Mouse (Mus musculus): Measurements from ENCODE around the gene Ttc21a. TPM values are rescaled to one million over a fixed set of nuclear protein-coding genes. Genes with fewer than 3 reads are reported as not detected.

Gene Ttc21a
- polyA plus RNA-seq, 1 experiment from 2014 or later = 0.45 TPM

- 0 out of 2 replicates have a peak, but pooled peaks cover 10% of the 10 kb centered on the region for H3K4me1 ChIP-seq (ENCODE audit: control insufficient read depth, insufficient read depth, low read length)
- ATAC-seq (ENCODE audit: low FRiP score, low TSS enrichment) (no peak), DNase-seq (no peak)
- H3K4me3 ChIP-seq (replicated peaks; ENCODE audit: low read depth, low read length) = no peak overlapping the region
- H3K9me3 ChIP-seq (ENCODE audit: control insufficient read depth, low read length) = no peaks in the 10 kb centered on the region
- no peaks in the 10 kb centered on the region for H3K36me3 ChIP-seq (ENCODE audit: control insufficient read depth, insufficient read depth, low read length)
- H3K9ac ChIP-seq (replicated peaks; ENCODE audit: low read length) = no peak overlapping the region
- H3K27me3 ChIP-seq (ENCODE audit: control insufficient read depth, insufficient read depth, low read length) = no peaks in the 10 kb centered on the region
- WGBS = 93% methylated on average over 4 of the region's 4 CpGs
- H3K4me2 ChIP-seq (ENCODE audit: low read length) = no peak overlapping the region
- no peak overlapping the region for H3K27ac ChIP-seq (replicated peaks; ENCODE audit: low read depth, low read length)
Measured at GRCm38 (mm10) chr9:119975286-119975685, 37.9 kb downstream of the Ttc21a start.

GRCm38 (mm10) chr9:119976704-119977556 lies 39.5 kb downstream of the Ttc21a start:
- Histone ChIP-seq H3K4me2 (ENCODE audit: low read length) (no peak overlapping the region), H3K27ac (replicated peaks; ENCODE audit: low read depth, low read length) (no peak overlapping the region), H3K36me3 (ENCODE audit: control insufficient read depth, insufficient read depth, low read length) (no peaks in the 10 kb centered on the region), H3K4me3 (replicated peaks; ENCODE audit: low read depth, low read length) (no peak overlapping the region), H3K9ac (replicated peaks; ENCODE audit: low read length) (no peak overlapping the region), H3K9me3 (ENCODE audit: control insufficient read depth, low read length) (no peaks in the 10 kb centered on the region), H3K4me1 (ENCODE audit: control insufficient read depth, insufficient read depth, low read length) (peaks cover 15% of the 10 kb centered on the region), H3K27me3 (ENCODE audit: control insufficient read depth, insufficient read depth, low read length) (no peaks in the 10 kb centered on the region)
- DNase-seq (no peak), ATAC-seq (ENCODE audit: low FRiP score, low TSS enrichment) (no peak)
- WGBS = 61% methylated on average over 17 of the region's 17 CpGs

DNA sequence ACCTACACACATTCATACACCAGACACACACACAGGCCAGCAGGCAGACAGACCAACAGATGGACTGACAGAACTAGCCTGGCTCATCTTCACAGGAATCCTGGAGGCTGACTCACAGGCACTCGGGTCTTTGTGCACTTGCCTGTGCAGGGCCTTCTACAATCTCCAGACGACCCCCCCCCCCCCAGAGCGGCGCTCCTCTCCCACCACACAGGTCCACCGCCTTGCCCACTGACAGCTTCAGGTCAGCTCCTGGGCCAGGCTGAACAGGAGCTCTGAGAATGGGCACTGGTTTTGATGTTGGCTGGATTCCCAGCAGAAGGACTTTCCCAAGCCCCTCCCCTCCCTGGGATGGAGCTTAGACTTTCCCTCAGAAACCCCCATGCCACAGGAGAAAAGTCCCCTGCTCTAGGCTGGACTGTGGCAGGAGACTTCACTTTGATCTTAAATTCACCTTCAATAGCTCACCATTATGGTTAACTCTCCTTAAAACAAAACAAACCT lies 40.2 kb downstream of the Ttc21a start:
- no peak overlapping the region for H3K9ac ChIP-seq (replicated peaks; ENCODE audit: low read length)
- peak; percentile 37 for DNase-seq
- peaks cover 3% of the 10 kb centered on the region; the same call in 1 of the 2 replicates for H3K27me3 ChIP-seq (ENCODE audit: control insufficient read depth, insufficient read depth, low read length)
- no peak overlapping the region for H3K27ac ChIP-seq (replicated peaks; ENCODE audit: low read depth, low read length)
- H3K4me3 ChIP-seq (replicated peaks; ENCODE audit: low read depth, low read length) = no peak overlapping the region
- peaks cover 22% of the 10 kb centered on the region for H3K4me1 ChIP-seq (ENCODE audit: control insufficient read depth, insufficient read depth, low read length)
- ATAC-seq (ENCODE audit: low FRiP score, low TSS enrichment) = no peak
- no peaks in the 10 kb centered on the region for H3K36me3 ChIP-seq (ENCODE audit: control insufficient read depth, insufficient read depth, low read length)
- 56% methylated on average over 5 of the region's 5 CpGs for WGBS
- no peaks in the 10 kb centered on the region for H3K9me3 ChIP-seq (ENCODE audit: control insufficient read depth, low read length)
- H3K4me2 ChIP-seq (ENCODE audit: low read length) = no peak overlapping the region

- 50% methylated on average over 9 of the region's 9 CpGs for WGBS
- Histone ChIP-seq H3K4me3 (replicated peaks; ENCODE audit: low read depth, low read length) (no peak overlapping the region), H3K9ac (replicated peaks; ENCODE audit: low read length) (no peak overlapping the region), H3K36me3 (ENCODE audit: control insufficient read depth, insufficient read depth, low read length) (no peaks in the 10 kb centered on the region), H3K4me1 (ENCODE audit: control insufficient read depth, insufficient read depth, low read length) (peaks cover 28% of the 10 kb centered on the region), H3K4me2 (ENCODE audit: low read length) (no peak overlapping the region), H3K9me3 (ENCODE audit: control insufficient read depth, low read length) (no peaks in the 10 kb centered on the region), H3K27ac (replicated peaks; ENCODE audit: low read depth, low read length) (no peak overlapping the region), H3K27me3 (ENCODE audit: control insufficient read depth, insufficient read depth, low read length) (peaks cover 10% of the 10 kb centered on the region; the same call in 1 of the 2 replicates)
- ATAC-seq (ENCODE audit: low FRiP score, low TSS enrichment) = no peak
- DNase-seq = no peak
Measured at GRCm38 (mm10) chr9:119978151-119978810, 40.9 kb downstream of the Ttc21a start.

DNA sequence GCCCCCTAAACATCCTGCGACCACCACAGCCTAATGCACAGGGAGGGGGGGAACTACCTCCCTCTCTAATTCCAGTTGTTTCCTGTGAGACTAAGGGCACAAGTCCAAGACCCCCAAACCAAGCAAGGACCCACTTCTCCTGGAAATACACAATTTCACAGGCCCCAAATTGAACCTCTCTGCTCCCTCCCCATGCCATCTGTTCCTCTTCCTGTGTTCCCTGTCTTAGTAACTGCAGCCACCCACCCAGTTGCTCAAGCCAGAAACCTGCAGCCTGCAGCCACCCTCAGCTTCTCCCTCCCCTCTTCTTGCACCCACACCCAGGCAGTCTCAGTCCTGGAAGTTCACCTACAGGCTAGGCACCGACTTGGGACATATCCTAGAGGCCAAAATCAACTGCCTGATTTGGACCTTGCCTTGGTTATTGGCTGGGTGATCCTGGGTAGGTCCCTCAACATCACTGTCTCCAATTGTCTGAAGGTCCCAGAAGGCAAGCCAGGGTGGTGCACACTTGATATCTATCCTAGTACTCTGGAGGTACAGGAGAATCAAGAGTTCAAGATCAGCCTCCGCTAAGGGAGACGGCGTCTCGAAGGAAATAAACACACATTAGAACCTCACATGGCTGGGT lies 41.5 kb downstream of the Ttc21a start:
- ATAC-seq (ENCODE audit: low FRiP score, low TSS enrichment) (no peak), DNase-seq (no peak)
- no peak overlapping the region for H3K9ac ChIP-seq (replicated peaks; ENCODE audit: low read length)
- no peak overlapping the region for H3K4me2 ChIP-seq (ENCODE audit: low read length)
- no peak overlapping the region for H3K4me3 ChIP-seq (replicated peaks; ENCODE audit: low read depth, low read length)
- H3K9me3 ChIP-seq (ENCODE audit: control insufficient read depth, low read length) = no peaks in the 10 kb centered on the region
- 87% methylated on average over 6 of the region's 6 CpGs for WGBS
- peaks cover 14% of the 10 kb centered on the region for H3K27me3 ChIP-seq (ENCODE audit: control insufficient read depth, insufficient read depth, low read length)
- no peak overlapping the region for H3K27ac ChIP-seq (replicated peaks; ENCODE audit: low read depth, low read length)
- H3K36me3 ChIP-seq (ENCODE audit: control insufficient read depth, insufficient read depth, low read length) = no peaks in the 10 kb centered on the region
- H3K4me1 ChIP-seq (ENCODE audit: control insufficient read depth, insufficient read depth, low read length) = peaks cover 32% of the 10 kb centered on the region

GRCm38 (mm10) chr9:119979749-119980148 lies 42.3 kb downstream of the Ttc21a start:
- WGBS = 46% methylated on average over 2 of the region's 2 CpGs
- H3K4me1 ChIP-seq (ENCODE audit: control insufficient read depth, insufficient read depth, low read length) = peaks cover 32% of the 10 kb centered on the region
- DNase-seq = no peak
- no peak overlapping the region for H3K9ac ChIP-seq (replicated peaks; ENCODE audit: low read length)
- no peaks in the 10 kb centered on the region for H3K36me3 ChIP-seq (ENCODE audit: control insufficient read depth, insufficient read depth, low read length)
- no peak overlapping the region for H3K27ac ChIP-seq (replicated peaks; ENCODE audit: low read depth, low read length)
- H3K9me3 ChIP-seq (ENCODE audit: control insufficient read depth, low read length) = no peaks in the 10 kb centered on the region
- H3K27me3 ChIP-seq (ENCODE audit: control insufficient read depth, insufficient read depth, low read length) = peaks cover 21% of the 10 kb centered on the region
- ATAC-seq (ENCODE audit: low FRiP score, low TSS enrichment) = no peak
- H3K4me2 ChIP-seq (ENCODE audit: low read length) = no peak overlapping the region
- no peak overlapping the region for H3K4me3 ChIP-seq (replicated peaks; ENCODE audit: low read depth, low read length)

DNA sequence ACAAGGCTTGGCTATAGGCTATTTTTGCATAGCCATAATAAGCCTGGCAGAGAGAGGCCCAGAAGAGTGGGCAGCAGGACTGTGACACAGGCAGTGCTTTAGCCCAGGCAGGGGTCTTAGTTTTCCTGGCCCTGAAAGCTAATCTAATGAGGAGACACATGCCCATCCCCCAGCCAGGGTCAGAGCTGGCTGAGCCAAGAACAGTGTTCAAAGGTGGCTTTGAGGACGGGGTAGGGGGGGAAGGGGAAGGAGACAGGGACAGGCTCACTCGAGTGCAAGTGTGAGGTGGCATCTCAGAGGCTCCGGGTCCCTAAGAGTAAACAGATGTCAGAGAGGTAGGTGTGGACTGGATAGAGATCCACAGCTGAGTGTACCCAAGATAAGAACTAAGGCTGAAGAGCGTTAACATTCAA lies 43.4 kb downstream of the Ttc21a start:
- no peak overlapping the region for H3K27ac ChIP-seq (replicated peaks; ENCODE audit: low read depth, low read length)
- ATAC-seq (ENCODE audit: low FRiP score, low TSS enrichment) (no peak), DNase-seq (no peak)
- H3K4me1 ChIP-seq (ENCODE audit: control insufficient read depth, insufficient read depth, low read length) = peaks cover 32% of the 10 kb centered on the region
- H3K36me3 ChIP-seq (ENCODE audit: control insufficient read depth, insufficient read depth, low read length) = no peaks in the 10 kb centered on the region
- peak overlapping the region; percentile 84; the same call in 1 of the 2 replicates for H3K4me2 ChIP-seq (ENCODE audit: low read length)
- H3K27me3 ChIP-seq (ENCODE audit: control insufficient read depth, insufficient read depth, low read length) = peaks cover 21% of the 10 kb centered on the region
- no peaks in the 10 kb centered on the region for H3K9me3 ChIP-seq (ENCODE audit: control insufficient read depth, low read length)
- no peak overlapping the region for H3K4me3 ChIP-seq (replicated peaks; ENCODE audit: low read depth, low read length)
- H3K9ac ChIP-seq (replicated peaks; ENCODE audit: low read length) = no peak overlapping the region; the same call in 1 of the 2 replicates
- 8% methylated on average over 4 of the region's 4 CpGs for WGBS

Data from midbrain, embryonic 14.5 days (tissue).